Mouse (Mus musculus) midbrain, embryonic 12.5 days (tissue): ENCODE results near the gene Srp68. TPM values are rescaled to one million over a fixed set of nuclear protein-coding genes. Genes with fewer than 3 reads are reported as not detected.

Experiments
- ATAC-seq: fragments of 200-750 bp; cut with Nextera tagmentation; 2 replicates; pipeline ENCODE4 v1.8.0; 2017; ENCODE audit warnings: low read depth, moderate TSS enrichment, moderate library complexity; ENCODE audit not compliant: low FRiP score
- H3K27ac ChIP-seq: fragments of 300-500 bp; sonication (generic); replicated peaks from 2 replicates; pipeline ENCODE4 v1.5.1; 2016; ENCODE audit warnings: mild to moderate bottlenecking
- H3K27me3 ChIP-seq: fragments of 300-500 bp; sonication (generic); 2 replicates; pipeline ENCODE4 v1.6.1; 2016; ENCODE audit warnings: mild to moderate bottlenecking
- H3K36me3 ChIP-seq: fragments of 300-500 bp; sonication (generic); 2 replicates; pipeline ENCODE4 v1.6.1; 2016
- H3K4me1 ChIP-seq: fragments of 300-500 bp; sonication (generic); 2 replicates; pipeline ENCODE4 v1.6.1; 2016
- H3K4me2 ChIP-seq: fragments of 300-500 bp; sonication (generic); replicated peaks from 2 replicates; pipeline ENCODE4 v1.6.1; 2016; ENCODE audit warnings: mild to moderate bottlenecking, moderate library complexity
- H3K4me3 ChIP-seq: fragments of 300-500 bp; sonication (generic); 2 replicates; pipeline ENCODE4 v1.5.1; 2016; ENCODE audit warnings: mild to moderate bottlenecking
- H3K9ac ChIP-seq: fragments of 300-500 bp; sonication (generic); replicated peaks from 2 replicates; pipeline ENCODE4 v1.6.1; 2016; ENCODE audit warnings: mild to moderate bottlenecking, moderate library complexity
- H3K9me3 ChIP-seq: fragments of 300-500 bp; sonication (generic); 2 replicates; pipeline ENCODE4 v1.6.1; 2016; ENCODE audit warnings: mild to moderate bottlenecking
- WGBS: fragments of 180-500 bp; shearing (Covaris S2); methylation state at CpG from one replicate; pipeline ENCODE4 v1.1.7; 2016; 5-methylcytosine and 5-hydroxymethylcytosine counted together
- polyA plus RNA-seq: library from polyadenylated mRNA; unstranded; fragments of >200 nt; fragmentation: Nextera tagmentation; extraction: Ambion mirVana; gene quantifications from 2 replicates; pipeline ENCODE4 v1.2.1, GENCODE M21; 2016

The Srp68 gene
- polyA plus RNA-seq = 84.2 and 85.6 TPM in 2 replicates

DNA sequence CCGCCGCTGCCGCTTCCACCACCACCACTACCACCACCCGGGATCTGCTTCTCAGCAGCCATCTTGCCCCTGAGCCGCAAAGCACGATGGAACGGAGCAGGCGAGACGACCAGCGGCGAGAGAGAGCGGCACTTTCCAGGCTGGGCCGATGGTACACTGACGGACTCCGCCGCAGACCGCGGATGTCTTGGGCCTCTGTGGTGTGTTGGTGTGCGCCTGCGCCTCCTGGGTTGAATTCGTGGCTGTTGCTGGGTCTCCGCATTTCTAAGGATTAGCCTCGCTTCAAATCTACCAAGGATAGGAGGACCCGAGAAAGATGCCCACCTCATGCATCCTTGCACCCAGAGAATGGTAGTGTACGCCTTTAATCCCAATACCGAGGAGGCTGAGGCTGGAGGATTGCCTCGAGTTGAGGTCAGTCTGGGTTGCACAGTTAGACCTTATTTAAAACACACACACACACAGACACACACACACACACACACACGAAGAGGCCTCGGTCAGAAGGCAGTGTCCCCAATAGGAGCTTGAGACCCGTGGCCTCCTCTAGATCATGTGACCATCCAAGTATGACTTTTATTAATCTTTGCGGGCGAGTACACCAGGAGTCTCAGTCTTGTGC is at the start of gene Srp68:
TSS of gene Srp68 (minus strand) at position 173 of the 622 bp plus-strand sequence.
- Histone ChIP-seq H3K9ac (peak within 1 kb of the TSS; percentile 81), H3K36me3 (peaks cover 22% of the 10 kb centered on the region), H3K27me3 (no peaks in the 10 kb centered on the region), H3K4me1 (peaks cover 24% of the 10 kb centered on the region), H3K9me3 (no peaks in the 10 kb centered on the region), H3K27ac (peak within 1 kb of the TSS; percentile 88), H3K4me2 (peak within 1 kb of the TSS; percentile 98), H3K4me3 (peak within 1 kb of the TSS; percentile 88)
- 4% methylated on average over 32 of the region's 32 CpGs for WGBS
- peak; percentile 98 for ATAC-seq

DNA sequence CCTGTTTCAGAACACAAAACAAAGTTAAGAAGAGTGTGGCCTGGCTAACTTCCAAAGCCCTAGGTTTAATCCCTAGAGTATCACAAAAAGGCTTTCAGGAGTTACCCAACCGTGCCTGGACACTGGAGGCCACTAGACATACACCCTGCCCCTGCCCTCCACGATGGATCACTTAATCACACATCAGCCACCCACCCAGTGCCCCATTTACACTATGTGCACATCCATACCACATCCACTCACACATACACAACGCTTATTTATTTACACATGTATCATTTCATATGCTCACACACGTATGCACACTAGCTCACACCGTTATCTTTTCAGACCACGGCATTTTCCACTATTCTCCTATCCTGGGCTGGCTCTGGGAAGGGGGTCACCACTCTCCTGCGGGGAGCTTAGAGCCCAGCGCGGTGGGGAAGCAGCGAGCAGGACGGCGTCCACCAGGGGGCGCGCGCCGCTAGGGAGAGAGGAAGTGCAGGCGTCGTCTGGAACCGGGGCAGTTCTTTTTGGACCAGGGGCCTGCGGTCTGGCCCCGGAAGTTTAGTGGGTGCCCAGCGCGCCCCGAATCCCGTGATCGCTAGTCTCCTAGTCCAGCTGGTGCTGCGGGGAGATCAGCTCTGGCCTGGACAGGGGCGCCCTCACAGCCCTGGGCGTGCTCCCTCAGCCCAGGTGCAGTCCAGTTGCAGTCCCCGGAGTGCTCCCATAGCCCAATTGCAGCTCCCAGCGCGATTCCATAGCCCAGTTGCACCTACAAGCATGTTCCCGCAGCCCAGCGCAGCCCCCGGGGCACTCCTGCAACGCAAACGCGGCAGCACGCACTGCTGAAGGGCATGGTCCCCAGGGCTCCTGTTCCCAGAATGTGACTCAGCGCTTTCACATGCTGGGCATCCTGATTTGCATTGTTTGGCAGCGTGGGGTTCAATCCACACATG is 45.0 kb upstream of the Srp68 start:
- Histone ChIP-seq H3K9me3 (no peaks in the 10 kb centered on the region), H3K4me1 (peaks cover 9% of the 10 kb centered on the region; the same call in 1 of the 2 replicates), H3K27me3 (peaks cover 35% of the 10 kb centered on the region), H3K9ac (peak overlapping the region; percentile 53), H3K27ac (no peak overlapping the region), H3K4me2 (peak overlapping the region; percentile 80), H3K36me3 (no peaks in the 10 kb centered on the region), H3K4me3 (peak overlapping the region; percentile 39)
- peak; percentile 63; the same call in 1 of the 2 replicates for ATAC-seq
- 2% methylated on average over 41 of the region's 41 CpGs for WGBS

- no peak overlapping the region for H3K4me3 ChIP-seq
- WGBS = 50% methylated on average over 8 of the region's 8 CpGs
- H3K9me3 ChIP-seq = no peaks in the 10 kb centered on the region
- no peak for ATAC-seq
- H3K9ac ChIP-seq = no peak overlapping the region
- H3K4me2 ChIP-seq = no peak overlapping the region
- no peaks in the 10 kb centered on the region for H3K36me3 ChIP-seq
- peaks cover 4% of the 10 kb centered on the region; the same call in 1 of the 2 replicates for H3K4me1 ChIP-seq
- H3K27ac ChIP-seq = no peak overlapping the region
- peaks cover 40% of the 10 kb centered on the region for H3K27me3 ChIP-seq
Observed at GRCm38 (mm10) chr11:116312359-116312758, 38.3 kb upstream of the Srp68 start.

GRCm38 (mm10) chr11:116311169-116311568 is 37.2 kb upstream of the Srp68 start:
- ATAC-seq = no peak
- Histone ChIP-seq H3K9me3 (no peaks in the 10 kb centered on the region), H3K27ac (no peak overlapping the region), H3K4me2 (no peak overlapping the region), H3K4me1 (peaks cover 5% of the 10 kb centered on the region), H3K36me3 (no peaks in the 10 kb centered on the region), H3K27me3 (peaks cover 31% of the 10 kb centered on the region), H3K9ac (no peak overlapping the region), H3K4me3 (no peak overlapping the region)
- WGBS = 69% methylated on average over 8 of the region's 8 CpGs

DNA sequence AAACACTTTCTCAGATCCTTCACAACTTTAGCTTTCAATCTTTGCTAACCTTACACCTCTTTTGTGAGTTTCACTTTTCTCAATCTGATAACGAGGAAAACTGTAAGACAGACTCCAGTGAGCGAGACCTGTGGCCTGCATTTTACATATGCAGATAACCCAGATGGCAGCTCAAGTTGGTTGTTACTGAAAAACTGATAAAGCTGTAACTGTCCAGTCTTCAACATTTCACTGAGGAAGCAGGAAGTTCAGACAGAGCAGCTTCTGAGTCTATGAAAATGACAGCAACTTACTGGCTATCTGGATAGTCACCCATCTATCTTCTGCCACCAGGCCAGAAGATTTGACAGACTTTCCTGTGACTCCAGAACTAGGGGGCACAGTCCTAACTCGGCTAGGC is 35.6 kb upstream of the Srp68 start:
- Histone ChIP-seq H3K9ac (no peak overlapping the region), H3K27me3 (peaks cover 25% of the 10 kb centered on the region), H3K9me3 (no peaks in the 10 kb centered on the region), H3K36me3 (peaks cover 7% of the 10 kb centered on the region), H3K4me2 (no peak overlapping the region), H3K4me3 (no peak overlapping the region), H3K27ac (no peak overlapping the region), H3K4me1 (peaks cover 7% of the 10 kb centered on the region)
- WGBS = 85% methylated on average over 3 of the region's 3 CpGs
- no peak for ATAC-seq

GRCm38 (mm10) chr11:116307762-116308531 is 33.9 kb upstream of the Srp68 start:
- peaks cover 22% of the 10 kb centered on the region for H3K36me3 ChIP-seq
- H3K9me3 ChIP-seq = no peaks in the 10 kb centered on the region
- H3K4me2 ChIP-seq = no peak overlapping the region
- WGBS = 90% methylated on average over 12 of the region's 12 CpGs
- peaks cover 7% of the 10 kb centered on the region for H3K4me1 ChIP-seq
- H3K9ac ChIP-seq = no peak overlapping the region
- no peak overlapping the region for H3K4me3 ChIP-seq
- ATAC-seq = no peak
- H3K27ac ChIP-seq = no peak overlapping the region
- H3K27me3 ChIP-seq = peaks cover 25% of the 10 kb centered on the region

DNA sequence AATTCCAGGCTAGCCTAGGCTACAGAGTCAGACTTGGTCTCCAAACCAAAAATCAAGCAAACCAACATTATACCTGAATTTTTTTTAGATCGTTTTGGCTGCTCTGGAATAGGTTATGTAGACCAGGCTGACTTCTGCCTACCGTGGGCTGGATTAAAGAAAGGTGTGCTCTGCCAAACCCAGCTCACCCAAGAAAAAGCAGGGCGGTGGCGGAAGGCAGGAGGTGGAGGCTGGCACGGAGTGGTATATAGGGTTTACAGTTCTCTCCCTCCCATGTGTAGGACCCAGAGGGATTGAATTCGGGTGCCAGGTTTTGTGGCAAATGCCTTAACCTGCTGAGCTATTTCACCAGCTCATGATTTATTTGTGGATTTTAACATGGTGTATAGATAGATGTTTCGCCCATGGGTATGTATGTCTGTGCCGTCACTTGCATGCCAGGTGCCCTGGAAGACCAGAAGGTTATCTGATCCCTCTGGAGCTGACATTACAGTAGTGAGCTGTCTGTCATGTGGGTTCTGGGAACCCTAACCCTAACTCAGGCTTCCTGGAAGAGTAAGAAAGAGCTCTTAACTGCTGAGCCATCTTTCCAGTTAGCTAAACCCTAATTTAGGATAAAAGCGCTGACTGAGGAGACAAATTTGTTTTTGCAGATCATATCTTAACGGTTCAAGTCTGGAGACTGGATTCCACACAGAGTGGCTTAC is 33.2 kb upstream of the Srp68 start, which contains the start of gene Exoc7:
TSS of gene Exoc7 (minus strand) at position 215 of the 707 bp plus-strand sequence.
- H3K9ac ChIP-seq = peak within 1 kb of the TSS; percentile 83
- peaks cover 7% of the 10 kb centered on the region for H3K4me1 ChIP-seq
- no peaks in the 10 kb centered on the region for H3K9me3 ChIP-seq
- H3K4me3 ChIP-seq = peak within 1 kb of the TSS; percentile 84
- ATAC-seq = no peak; the same call in 1 of the 2 replicates
- peaks cover 25% of the 10 kb centered on the region for H3K27me3 ChIP-seq
- peaks cover 29% of the 10 kb centered on the region for H3K36me3 ChIP-seq
- peak within 1 kb of the TSS; percentile 68; the same call in 1 of the 2 replicates for H3K27ac ChIP-seq
- peak within 1 kb of the TSS; percentile 88 for H3K4me2 ChIP-seq
- WGBS = 87% methylated on average over 10 of the region's 10 CpGs

DNA sequence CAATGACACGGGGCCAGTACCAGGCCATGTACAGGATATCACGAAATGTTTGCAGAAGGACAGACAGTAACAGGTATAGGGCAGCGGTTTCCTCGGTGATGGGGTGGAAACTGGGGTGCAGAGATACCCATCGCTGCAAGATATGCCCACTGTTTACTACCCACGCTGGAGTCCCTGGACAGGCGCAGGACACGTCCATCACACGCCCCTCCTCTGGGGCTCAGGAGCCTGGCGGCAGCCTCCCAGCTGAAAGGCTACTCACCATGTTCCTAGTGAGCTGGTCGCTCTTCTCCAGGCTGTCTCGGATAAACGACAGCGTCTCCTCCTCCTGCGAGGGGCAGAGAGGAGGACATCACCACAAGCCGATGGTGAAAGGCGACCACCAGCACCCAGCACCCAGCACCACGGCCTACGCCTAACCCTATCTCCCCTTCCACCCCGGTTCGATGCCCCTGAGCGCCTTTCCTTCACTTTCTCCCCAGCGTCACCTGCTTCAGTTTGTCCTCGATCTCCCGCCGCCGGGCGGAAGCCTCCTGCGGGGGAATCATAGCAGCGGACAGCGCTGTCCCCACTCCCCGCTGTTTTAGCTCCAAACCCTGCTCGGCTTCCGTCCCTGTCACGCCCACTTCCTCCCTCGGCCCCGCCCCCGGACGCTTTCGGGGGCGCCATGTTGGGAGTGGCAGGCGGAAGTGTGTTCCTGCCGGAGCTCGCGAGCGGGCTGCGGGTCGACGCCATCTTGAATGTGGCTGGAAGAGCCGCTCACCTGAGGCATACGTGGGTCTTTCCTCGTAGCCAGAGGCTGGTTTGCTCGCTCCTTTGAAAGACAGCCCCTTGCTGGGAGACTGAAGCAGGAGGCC is 32.3 kb upstream of the Srp68 start:
- Histone ChIP-seq H3K4me3 (peak overlapping the region; percentile 84), H3K27me3 (peaks cover 24% of the 10 kb centered on the region), H3K36me3 (peaks cover 37% of the 10 kb centered on the region), H3K9me3 (no peaks in the 10 kb centered on the region), H3K4me2 (peak overlapping the region; percentile 88), H3K4me1 (peaks cover 7% of the 10 kb centered on the region), H3K27ac (peak overlapping the region; percentile 68; the same call in 1 of the 2 replicates), H3K9ac (peak overlapping the region; percentile 83)
- ATAC-seq = peak; percentile 91
- WGBS = 2% methylated on average over 53 of the region's 53 CpGs

DNA sequence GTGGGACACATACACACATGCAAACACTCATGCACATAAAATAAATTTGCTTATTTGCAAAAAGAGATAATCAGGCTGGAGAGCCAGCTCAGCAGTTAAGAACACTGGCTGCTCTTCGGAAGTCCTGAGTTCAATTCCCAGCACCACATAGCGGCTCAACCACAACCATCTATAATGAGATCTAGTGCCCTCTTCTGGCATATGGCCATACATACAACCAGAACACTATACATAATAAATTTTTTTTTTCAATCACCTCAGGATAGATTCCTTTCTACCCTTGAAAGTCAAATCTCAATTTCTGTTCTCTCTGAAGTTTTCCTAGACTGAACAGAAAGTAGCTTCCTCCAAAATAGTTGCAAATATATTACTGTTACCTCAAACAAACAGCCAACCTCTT is 31.4 kb upstream of the Srp68 start:
- Histone ChIP-seq H3K9ac (no peak overlapping the region), H3K4me3 (peak overlapping the region; percentile 84), H3K27me3 (peaks cover 19% of the 10 kb centered on the region), H3K9me3 (no peaks in the 10 kb centered on the region), H3K4me2 (peak overlapping the region; percentile 88), H3K4me1 (peaks cover 7% of the 10 kb centered on the region), H3K27ac (no peak overlapping the region), H3K36me3 (peaks cover 46% of the 10 kb centered on the region)
- ATAC-seq = no peak
- WGBS = 94% methylated on average over 2 of the region's 2 CpGs

- H3K4me1 ChIP-seq = no peaks in the 10 kb centered on the region
- peaks cover 89% of the 10 kb centered on the region for H3K36me3 ChIP-seq
- H3K9ac ChIP-seq = no peak overlapping the region
- no peak for ATAC-seq
- H3K4me2 ChIP-seq = no peak overlapping the region
- H3K4me3 ChIP-seq = no peak overlapping the region
- WGBS = 92% methylated on average over 6 of the region's 6 CpGs
- H3K27me3 ChIP-seq = no peaks in the 10 kb centered on the region
- no peak overlapping the region for H3K27ac ChIP-seq
- H3K9me3 ChIP-seq = no peaks in the 10 kb centered on the region
Observed at GRCm38 (mm10) chr11:116298621-116299020, 24.6 kb upstream of the Srp68 start.
